Mouse (Mus musculus): Measurements from ENCODE around the gene Flrt1.

DNA sequence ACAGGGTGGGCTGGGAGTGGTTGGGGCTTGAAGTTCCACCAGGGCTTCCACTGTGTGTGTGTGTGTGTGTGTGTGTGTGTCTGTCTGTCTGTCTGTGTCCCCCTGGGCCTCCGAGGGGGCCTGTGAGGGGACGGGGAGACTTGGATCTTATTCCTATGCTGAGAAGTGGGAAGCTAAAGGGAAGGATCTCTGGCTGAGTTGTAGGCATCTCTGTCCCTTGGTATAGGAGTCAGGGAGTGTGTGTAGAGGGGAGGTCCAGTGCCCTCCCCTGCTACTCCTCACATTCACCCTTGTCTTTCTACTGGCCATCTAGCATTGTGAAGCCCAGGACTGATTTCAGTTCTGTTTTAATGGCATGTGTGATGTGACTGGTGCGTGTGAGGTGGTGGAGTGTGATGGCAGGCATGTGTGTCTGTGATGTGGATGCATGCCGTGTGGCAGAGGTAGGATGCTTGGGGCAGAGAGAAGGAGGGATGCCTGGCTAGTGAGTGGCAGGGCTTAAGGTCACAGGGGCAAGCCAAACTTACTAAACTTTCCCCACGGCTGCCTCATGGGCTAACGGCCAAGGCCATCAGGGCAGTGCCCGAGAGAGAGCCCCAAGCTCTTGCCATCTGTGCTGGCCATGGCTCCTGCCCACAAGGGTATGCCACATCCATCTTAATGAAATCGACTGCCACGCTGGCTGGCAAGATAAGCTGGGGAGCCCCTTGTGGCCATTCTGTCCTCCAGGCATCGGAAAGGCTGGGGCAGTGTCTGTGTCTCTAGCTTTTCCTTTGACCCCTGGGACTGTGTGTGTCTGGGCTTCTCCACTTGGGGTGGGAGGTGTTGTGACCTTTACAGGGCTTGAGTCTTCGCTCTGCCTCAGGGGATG, 36.6 kb downstream of the Flrt1 start:
- TF ChIP-seq CTCF (IDR thresholded peaks at IDR 0.05; ENCODE audit: borderline replicate concordance, insufficient read depth, low read depth, low read length), result peak; percentile 12; the same call in 1 of the 2 replicates
- no peak for TF ChIP-seq POLR2A (IDR thresholded peaks at IDR 0.05; ENCODE audit: borderline replicate concordance, insufficient read depth, low read length)

All from cerebellum, adult 2 months (tissue).